In the genomic region with DNA sequence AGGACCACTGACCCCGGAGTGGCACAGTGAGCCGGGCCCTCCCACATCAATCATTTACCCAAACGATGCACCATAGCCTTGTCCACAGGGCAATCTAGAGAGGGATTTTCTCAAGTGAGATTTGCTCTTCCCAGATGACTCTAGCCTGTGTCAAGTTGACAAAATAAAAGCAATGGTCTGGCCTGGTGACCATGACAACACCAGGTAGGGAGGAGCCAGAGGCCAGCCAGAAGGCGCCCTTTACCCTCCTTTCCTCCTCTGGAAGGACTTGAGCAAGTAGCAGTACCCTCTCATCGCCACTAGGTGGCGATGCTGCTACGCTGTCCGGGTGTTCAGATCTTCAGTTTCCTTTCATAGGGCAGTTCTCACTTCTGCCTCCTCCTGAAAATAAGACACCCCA, we compare ENCODE assay signal across 9 mouse cellular contexts. TPM values are rescaled to one million over a fixed set of nuclear protein-coding genes. Genes with fewer than 3 reads are reported as not detected.
DNase-seq lines count a peak whose midpoint lies in the region; ATAC-seq and TF ChIP-seq lines count a peak whose summit lies in the region.
"Had no signal": no experiment of that assay in that cellular context is flagged by ENCODE, and none has a peak within 500 bp of the region (broad histone marks: within the 10 kb centered on the region; RNA-seq: fewer than 3 reads in every experiment).

No protein-coding gene starts in this region.

- no peak overlapping the region for H3K4me3 ChIP-seq in gastrocnemius, adult 2 months
- no peak overlapping the region for H3K4me3 ChIP-seq in intestine, embryonic 16.5 days (ENCODE audit: low read length)
- H3K4me3 ChIP-seq in liver, embryonic 14.5 days (ENCODE audit: insufficient read depth in 1 of 2, low read depth in 2 of 2, low read length in 2 of 2) = no peak overlapping the region
- no peak overlapping the region for H3K4me3 ChIP-seq in neural tube, embryonic 12.5 days
- no peak overlapping the region for H3K4me3 ChIP-seq in testis, adult 2 months (ENCODE audit: control insufficient read depth, low read depth, low read length)
- H3K4me3 ChIP-seq: erythroblast, embryonic 14.5 days had no signal

- peak; percentile 79 for ATAC-seq in intestine, embryonic 16.5 days
- ATAC-seq in liver, embryonic 14.5 days (ENCODE audit: insufficient read depth) = peak; percentile 59
- ATAC-seq in neural tube, embryonic 12.5 days (ENCODE audit: low FRiP score, low read depth) = peak; percentile 50

- TF ChIP-seq POLR2A in testis, adult 2 months (IDR thresholded peaks at IDR 0.05; ENCODE audit: control insufficient read depth, low read depth, low read length) = no peak

- no peaks in the 10 kb centered on the region for H3K4me1 ChIP-seq in intestine, embryonic 16.5 days (ENCODE audit: control insufficient read depth, insufficient read depth, low read length)
- H3K4me1 ChIP-seq in liver, embryonic 14.5 days (replicated peaks; ENCODE audit: control insufficient read depth in 2 of 2, insufficient read depth in 2 of 2, low read length in 1 of 2) = no peaks in the 10 kb centered on the region
- H3K4me1 ChIP-seq in neural tube, embryonic 12.5 days = no peaks in the 10 kb centered on the region
- H3K4me1 ChIP-seq in testis, adult 2 months (ENCODE audit: control insufficient read depth, insufficient read depth, low read length) = no peaks in the 10 kb centered on the region

- H3K9ac ChIP-seq in intestine, embryonic 16.5 days (ENCODE audit: low read depth, low read length) = no peak overlapping the region
- no peak overlapping the region for H3K9ac ChIP-seq in liver, embryonic 14.5 days (replicated peaks)
- H3K9ac ChIP-seq in neural tube, embryonic 12.5 days = no peak overlapping the region

- no peak overlapping the region for H3K4me2 ChIP-seq in intestine, embryonic 16.5 days (ENCODE audit: low read depth, low read length)
- H3K4me2 ChIP-seq in liver, embryonic 14.5 days (ENCODE audit: low read depth) = no peak overlapping the region
- no peak overlapping the region for H3K4me2 ChIP-seq in neural tube, embryonic 12.5 days (replicated peaks)

- peak; percentile 100; the same call in 1 of the 2 replicates for TF ChIP-seq CTCF in gastrocnemius, adult 2 months (IDR thresholded peaks at IDR 0.05)
- TF ChIP-seq CTCF in liver, embryonic 14.5 days (IDR thresholded peaks at IDR 0.05; ENCODE audit: low read depth) = peak; percentile 95
- TF ChIP-seq CTCF in testis, adult 2 months (IDR thresholded peaks at IDR 0.05; ENCODE audit: control insufficient read depth, insufficient read depth, insufficient replicate concordance, low read depth, low read length) = peak; percentile 96

- intact Hi-C loops in gastrocnemius, adult 2 months (cut with DNase I) = loop anchor here (1.0 to 5.0 kb wide), 2 partner anchors 63 to 159 kb away; no protein-coding TSS in a partner anchor

- WGBS in intestine, embryonic 16.5 days = 17% methylated on average over 8 of the region's 8 CpGs
- 31% methylated on average over 8 of the region's 8 CpGs for WGBS in liver, embryonic 14.5 days (ENCODE audit: insufficient replicate concordance)
- WGBS in neural tube, embryonic 12.5 days = 30% methylated on average over 8 of the region's 8 CpGs

- H3K36me3 ChIP-seq in intestine, embryonic 16.5 days (ENCODE audit: control insufficient read depth, insufficient read depth, low read length) = no peaks in the 10 kb centered on the region
- H3K36me3 ChIP-seq in liver, embryonic 14.5 days (replicated peaks; ENCODE audit: control insufficient read depth, insufficient read depth, low read depth) = no peaks in the 10 kb centered on the region
- H3K36me3 ChIP-seq in neural tube, embryonic 12.5 days = no peaks in the 10 kb centered on the region
- H3K36me3 ChIP-seq in testis, adult 2 months (ENCODE audit: control insufficient read depth, insufficient read depth, low read length) = no peaks in the 10 kb centered on the region

- no peaks in the 10 kb centered on the region for H3K27me3 ChIP-seq in intestine, embryonic 16.5 days (replicated peaks; ENCODE audit: control insufficient read depth, insufficient read depth, low read length)
- H3K27me3 ChIP-seq in liver, embryonic 14.5 days (ENCODE audit: control insufficient read depth, insufficient read depth, low read length) = no peaks in the 10 kb centered on the region
- H3K27me3 ChIP-seq in neural tube, embryonic 12.5 days (replicated peaks) = no peaks in the 10 kb centered on the region
- no peaks in the 10 kb centered on the region for H3K27me3 ChIP-seq in testis, adult 2 months (ENCODE audit: control insufficient read depth, insufficient read depth, low read length)

- no peaks in the 10 kb centered on the region for H3K9me3 ChIP-seq in intestine, embryonic 16.5 days (ENCODE audit: control insufficient read depth, low read length)
- no peaks in the 10 kb centered on the region for H3K9me3 ChIP-seq in liver, embryonic 14.5 days (ENCODE audit: control insufficient read depth, low read length)
- 0 out of 2 replicates have a peak, but pooled peaks cover 3% of the 10 kb centered on the region for H3K9me3 ChIP-seq in neural tube, embryonic 12.5 days

- peak; percentile 74 for DNase-seq in 416B (ENCODE audit: low read depth)
- peak; percentile 61 for DNase-seq in T-cell, adult 2 months (ENCODE audit: low spot score)
- peak; percentile 76 to 77 for DNase-seq in cerebellum, postnatal 14 days
- DNase-seq in gastrocnemius, adult 2 months = peak; percentile 62
- peak; percentile 43 to 58 (median 48) for DNase-seq in liver, embryonic 14.5 days (ENCODE audit: low read depth in 3 of 3, low spot score in 3 of 3)

- TF ChIP-seq EP300 in liver, embryonic 14.5 days (IDR thresholded peaks at IDR 0.05; ENCODE audit: low read depth) = no peak

- H3K27ac ChIP-seq in gastrocnemius, adult 2 months = no peak overlapping the region
- no peak overlapping the region for H3K27ac ChIP-seq in intestine, embryonic 16.5 days (ENCODE audit: low read length)
- no peak overlapping the region for H3K27ac ChIP-seq in liver, embryonic 14.5 days
- H3K27ac ChIP-seq in neural tube, embryonic 12.5 days = no peak overlapping the region
- no peak overlapping the region for H3K27ac ChIP-seq in testis, adult 2 months (ENCODE audit: control insufficient read depth, insufficient read depth, low read depth, low read length)

RNA-seq across cellular contexts. Expression of a gene that starts 58.3 kb away (rescaled TPM):
- 10 to 100 TPM; 39.9 to 46.4 TPM for total RNA-seq in gastrocnemius, adult 2 months (2021)
- 129 and 141 TPM in 2 replicates for polyA plus RNA-seq in intestine, embryonic 16.5 days (2015; fragmentation: Nextera tagmentation; extraction: Ambion mirVana)
- polyA plus RNA-seq in liver, embryonic 14.5 days (2012; rRNA removed) = 20.8 and 30.6 TPM in 2 replicates
- polyA plus RNA-seq in liver, embryonic 14.5 days (2014; fragmentation: Nextera tagmentation; extraction: Ambion mirVana) = 70.0 and 71.4 TPM in 2 replicates
- 299 and 318 TPM in 2 replicates for polyA plus RNA-seq in neural tube, embryonic 12.5 days (2016; fragmentation: Nextera tagmentation; extraction: Ambion mirVana)
- polyA plus RNA-seq in testis, adult 2 months (2012; rRNA removed) = 105 and 115 TPM in 2 replicates
